Mouse (Mus musculus) ES-E14 (cell line): ENCODE results near the gene Gba2. TPM values are rescaled to one million over a fixed set of nuclear protein-coding genes. Genes with fewer than 3 reads are reported as not detected.
A peak's percentile ranks its signal among the peaks of the same experiment; 100 is the strongest.

Experiments
- DNase-seq: peaks from one replicate; pipeline ENCODE4 v3.0.0-alpha.2; 2013; ENCODE audit warnings: low read depth, low spot score
- H3K27ac ChIP-seq: 2 replicates; pipeline ENCODE4 v1.5.1; 2012; ENCODE audit warnings: low read depth, mild to moderate bottlenecking, low read length, moderate library complexity, mixed read lengths; ENCODE audit not compliant: poor library complexity, insufficient read depth, severe bottlenecking
- H3K36me3 ChIP-seq: 2 replicates; pipeline ENCODE4 v1.6.1; 2012; ENCODE audit warnings: mild to moderate bottlenecking, low read length, moderate library complexity, mixed read lengths; ENCODE audit not compliant: control insufficient read depth, poor library complexity, insufficient read depth, severe bottlenecking
- H3K4me1 ChIP-seq, 2 experiments: fragments of 150-350 bp in 1 of 2; sonication (generic) in 1 of 2; 2 replicates each; pipeline ENCODE4 v1.6.1; 2012; ENCODE audit warnings: low read length in 2 of 2, mild to moderate bottlenecking in 1 of 2, mixed read lengths in 1 of 2; ENCODE audit not compliant: control insufficient read depth in 2 of 2, insufficient read depth in 2 of 2, poor library complexity in 1 of 2
- H3K4me3 ChIP-seq, 2 experiments: fragments of 150-350 bp in 1 of 2; sonication (generic) in 1 of 2; 2 replicates each; pipeline ENCODE4 v1.5.1; 2012; ENCODE audit warnings: low read length in 2 of 2, low read depth in 1 of 2, mild to moderate bottlenecking in 1 of 2, mixed read lengths in 1 of 2; ENCODE audit not compliant: insufficient read depth in 1 of 2, poor library complexity in 1 of 2, severe bottlenecking in 1 of 2
- H3K9ac ChIP-seq: 2 replicates; pipeline ENCODE4 v1.6.1; 2012; ENCODE audit warnings: low read depth, mild to moderate bottlenecking, low read length, mixed read lengths; ENCODE audit not compliant: poor library complexity, insufficient read depth, severe bottlenecking
- H3K9me3 ChIP-seq: fragments of 150-350 bp; sonication (generic); 2 replicates; pipeline ENCODE4 v1.6.1; 2012; ENCODE audit warnings: low read depth, mild to moderate bottlenecking, low read length; ENCODE audit not compliant: control insufficient read depth, insufficient read depth
- CHD2 ChIP-seq: IDR thresholded peaks from 2 replicates; pipeline ENCODE4 v1.6.1; 2014; ENCODE audit warnings: mild to moderate bottlenecking, low read depth, low read length, inconsistent platforms
- HCFC1 ChIP-seq: IDR thresholded peaks from 2 replicates; pipeline ENCODE4 v1.6.1; 2012; ENCODE audit warnings: low read length, inconsistent platforms, borderline replicate concordance; ENCODE audit not compliant: insufficient read depth
- MAFK ChIP-seq: IDR thresholded peaks from 2 replicates; pipeline ENCODE4 v1.6.1; 2014; ENCODE audit warnings: mild to moderate bottlenecking, low read depth, low read length, inconsistent platforms; ENCODE audit not compliant: insufficient read depth
- ZC3H11A ChIP-seq: IDR thresholded peaks from 2 replicates; pipeline ENCODE4 v1.6.1; 2012; ENCODE audit warnings: low read depth, mild to moderate bottlenecking, inconsistent platforms, low read length, borderline replicate concordance
- ZNF384 ChIP-seq: IDR thresholded peaks from 2 replicates; pipeline ENCODE4 v1.6.1; 2012; ENCODE audit warnings: low read depth, low read length, inconsistent platforms
- in situ Hi-C, 2 experiments: fragments of 600-800 bp; cut with MboI; formaldehyde crosslinking; loops; one replicate each; pipeline ENCODE4 v1.15.1; 2025; ENCODE audit warnings: low sequenced_read_pairs in 2 of 2, inconsistent platforms in 1 of 2; ENCODE audit not compliant: unreplicated experiment in 2 of 2
- total RNA-seq: library from RNA; depleted of rRNA; stranded (reverse); fragments of 300-350 nt; gene quantifications from 2 replicates; pipeline ENCODE4 v1.2.3, GENCODE M21; 2012

Gba2 gene
- total RNA-seq, 1 experiment: 8.9 TPM

DNA sequence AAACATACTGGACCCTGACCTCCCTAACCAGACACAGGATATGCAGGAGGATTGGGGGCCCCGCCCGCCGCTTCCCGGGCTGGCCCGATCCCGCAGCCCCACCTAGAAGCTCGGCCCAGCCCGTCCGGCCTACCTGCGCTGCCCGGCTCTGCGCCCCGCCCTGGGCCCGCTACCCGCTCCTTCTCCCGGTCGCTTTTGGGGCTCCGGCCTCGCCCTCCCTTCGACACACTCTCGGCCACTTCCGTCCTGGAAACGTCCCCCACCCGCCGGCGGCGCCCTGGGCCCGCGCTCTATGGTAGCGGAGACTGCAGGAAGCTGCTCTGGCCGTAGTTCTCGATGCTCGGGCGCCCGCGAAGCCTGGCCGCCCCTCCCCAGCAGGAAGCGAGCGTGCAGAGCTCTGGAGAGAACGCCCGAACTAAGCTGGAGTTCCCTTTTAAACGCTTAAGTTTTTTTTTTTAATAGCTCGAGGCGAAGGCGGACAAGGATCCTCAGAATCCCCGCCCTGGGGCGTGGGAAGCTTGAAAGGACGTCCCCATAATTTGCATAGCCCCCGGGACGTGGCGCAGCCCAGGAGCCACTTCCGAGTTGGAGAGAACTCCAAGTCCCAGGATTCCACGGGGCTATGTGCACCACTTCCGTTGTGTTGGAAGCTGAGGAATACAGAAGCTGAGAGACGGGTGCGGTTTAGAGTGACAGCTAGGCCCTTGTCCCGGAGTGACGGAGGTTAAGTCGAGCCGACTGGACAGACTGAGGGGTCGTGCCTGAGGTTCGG lies 16.5 kb downstream of the Gba2 start, which contains the start of the genes Creb3 and Tln1:
Creb3 (plus strand) TSS at position 336 of the 772 bp plus-strand sequence.
Tln1 (minus strand) TSS at position 695 of the 772 bp plus-strand sequence.
- H3K4me3 ChIP-seq: peak within 1 kb of the TSS; percentile 72 to 73
- H3K9me3 ChIP-seq: no peaks in the 10 kb centered on the region
- in situ Hi-C loops: no loop called here
- H3K9ac ChIP-seq: peak within 1 kb of the TSS; percentile 81
- peak; percentile 99 for DNase-seq
- H3K36me3 ChIP-seq: peaks cover 11% of the 10 kb centered on the region
- H3K27ac ChIP-seq: peak within 1 kb of the TSS; percentile 87
- H3K4me1 ChIP-seq: peaks cover 17 to 30% of the 10 kb centered on the region in 2 experiments
- no peak for TF ChIP-seq MAFK
- TF ChIP-seq ZC3H11A: no peak
- TF ChIP-seq HCFC1: peak; percentile 93
- TF ChIP-seq ZNF384: peak; percentile 88

DNA sequence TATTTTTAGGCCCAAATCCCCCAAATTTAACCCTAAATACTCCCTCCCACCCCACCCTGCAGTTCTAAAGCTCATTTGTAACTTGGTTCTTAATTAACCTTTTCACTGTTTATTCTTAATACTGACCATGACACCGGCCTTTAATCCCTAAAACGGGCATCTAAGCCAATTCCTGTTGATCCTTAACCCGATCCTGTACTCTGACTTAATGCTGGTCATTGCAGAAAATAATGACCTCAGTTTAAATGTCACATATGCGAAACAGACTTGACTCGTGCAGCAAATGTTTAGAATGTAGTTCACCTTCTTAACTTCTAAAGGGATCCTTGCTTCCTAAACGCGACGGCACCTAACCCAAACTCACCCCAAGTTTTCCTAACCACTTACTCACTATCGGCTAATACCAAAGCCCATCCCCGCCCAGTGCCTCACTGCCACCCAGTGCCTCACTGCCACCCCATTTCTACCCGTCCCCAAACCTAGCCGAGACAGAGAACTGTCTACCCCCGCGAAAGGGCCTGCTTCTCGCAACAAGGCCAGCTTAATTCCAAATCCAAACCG lies 17.2 kb downstream of the Gba2 start:
- no peak for DNase-seq
- Histone ChIP-seq H3K27ac (peak overlapping the region; percentile 87), H3K4me3 (peak overlapping the region; percentile 72 to 73), H3K36me3 (peaks cover 7% of the 10 kb centered on the region; the same call in 1 of the 2 replicates), H3K9me3 (no peaks in the 10 kb centered on the region), H3K4me1 (peaks cover 22 to 32% of the 10 kb centered on the region in 2 experiments), H3K9ac (peak overlapping the region; percentile 81)
- no peak for TF ChIP-seq ZC3H11A
- TF ChIP-seq ZNF384: no peak
- TF ChIP-seq MAFK: no peak
- TF ChIP-seq HCFC1: no peak
- TF ChIP-seq CHD2: no peak
- in situ Hi-C loops: no loop called here

DNA sequence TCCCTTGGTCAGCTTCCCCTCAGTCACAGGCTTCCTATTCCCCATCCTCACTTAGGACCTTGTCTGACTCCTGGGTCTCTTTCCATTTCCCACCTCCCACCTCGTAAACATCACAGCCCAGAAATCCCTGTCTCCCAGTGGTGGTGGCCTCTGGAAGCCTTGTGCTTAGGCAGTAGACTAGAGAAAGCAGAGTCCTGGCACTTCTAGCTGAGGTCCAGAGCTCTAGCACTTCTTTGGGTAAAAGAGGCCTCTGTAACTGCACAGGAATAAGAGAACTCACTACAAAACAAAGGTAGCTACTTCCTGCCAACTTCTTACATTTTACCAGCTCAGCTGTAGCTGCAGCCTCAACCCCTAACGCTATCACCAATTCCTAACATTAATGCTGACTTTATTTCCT lies 17.7 kb downstream of the Gba2 start:
- no peak for TF ChIP-seq ZC3H11A
- TF ChIP-seq MAFK: no peak
- no peak for TF ChIP-seq CHD2
- no peak for TF ChIP-seq HCFC1
- TF ChIP-seq ZNF384: no peak
- Histone ChIP-seq H3K9me3 (no peaks in the 10 kb centered on the region), H3K4me3 (peak overlapping the region; percentile 72 to 73; a peak in 2 of 4 replicates), H3K36me3 (peaks cover 8% of the 10 kb centered on the region), H3K4me1 (peaks cover 25 to 34% of the 10 kb centered on the region in 2 experiments), H3K9ac (no peak overlapping the region; the same call in 1 of the 2 replicates), H3K27ac (no peak overlapping the region)
- in situ Hi-C loops: no loop called here
- no peak for DNase-seq

- peaks cover 25 to 34% of the 10 kb centered on the region in 2 experiments for H3K4me1 ChIP-seq
- H3K9me3 ChIP-seq: no peaks in the 10 kb centered on the region
- peak overlapping the region; percentile 10; the same call in 1 of the 2 replicates for H3K9ac ChIP-seq
- TF ChIP-seq CHD2: no peak
- TF ChIP-seq HCFC1: no peak
- no peak for TF ChIP-seq ZC3H11A
- no peak for TF ChIP-seq MAFK
- TF ChIP-seq ZNF384: no peak
- in situ Hi-C loops: no loop called here
- no peak for DNase-seq
- no peak overlapping the region; a peak in 1 of 4 replicates for H3K4me3 ChIP-seq
- H3K36me3 ChIP-seq: peaks cover 14% of the 10 kb centered on the region
- no peak overlapping the region for H3K27ac ChIP-seq
These were observed 18.4 kb downstream of the Gba2 start for GRCm38 (mm10) chr4:43560243-43560611.
